Mouse (Mus musculus): ENCODE measurements at regions not wholly inside any gene's neighbourhood (a gene's known extent, or its start where the extent isn't known, plus 50 kb on each side); places are given as distances from the start of the nearest gene placed in this dataset.

GRCm38 (mm10) chr4:33737337-33737736, 187.1 kb upstream of the Cnr1 start:
- TF ChIP-seq POLR2A (IDR thresholded peaks at IDR 0.05; ENCODE audit: extremely low read depth, insufficient read depth, low read length) (no peak), CTCF (IDR thresholded peaks at IDR 0.05; ENCODE audit: extremely low read depth, insufficient read depth, low read length) (no peak)

Measured in cortical plate, adult 2 months (tissue).